8 mouse cellular contexts compared by ENCODE assay signal in genomic region chr5:145083632-145084451, GRCm38 (mm10). TPM values are rescaled to one million over a fixed set of nuclear protein-coding genes. Genes with fewer than 3 reads are reported as not detected.
DNase-seq lines count a peak whose midpoint lies in the region; ATAC-seq lines count a peak whose summit lies in the region.

Gene Arpc1a, plus strand, starts transcription at chr5:145083830.
Gene Kpna7, minus strand, starts transcription at chr5:145084030.

- under 1% methylated on average over 54 of the region's 54 CpGs for WGBS in heart, embryonic 14.5 days
- WGBS in liver, embryonic 13.5 days (ENCODE audit: insufficient replicate concordance): under 1% methylated on average over 54 of the region's 54 CpGs
- under 1% methylated on average over 54 of the region's 54 CpGs for WGBS in stomach, embryonic 16.5 days

- no peaks in the 10 kb centered on the region for H3K27me3 ChIP-seq in heart, embryonic 14.5 days (ENCODE audit: control insufficient read depth, insufficient read depth, low read length)
- H3K27me3 ChIP-seq in liver, embryonic 13.5 days: 0 out of 2 replicates have a peak, but pooled peaks cover 3% of the 10 kb centered on the region
- no peaks in the 10 kb centered on the region for H3K27me3 ChIP-seq in stomach, embryonic 16.5 days (ENCODE audit: control insufficient read depth, insufficient read depth, low read length)

- H3K36me3 ChIP-seq in heart, embryonic 14.5 days (ENCODE audit: control insufficient read depth, insufficient read depth, low read length): no peaks in the 10 kb centered on the region
- H3K36me3 ChIP-seq in liver, embryonic 13.5 days: peaks cover 11% of the 10 kb centered on the region
- peaks cover 3% of the 10 kb centered on the region; the same call in 1 of the 2 replicates for H3K36me3 ChIP-seq in stomach, embryonic 16.5 days (ENCODE audit: control insufficient read depth, insufficient read depth, low read length)

- H3K4me3 ChIP-seq in brown adipose tissue, adult 24 weeks (ENCODE audit: insufficient read depth, low read depth, low read length): peak within 1 kb of the TSS; percentile 97
- H3K4me3 ChIP-seq in heart, embryonic 14.5 days (ENCODE audit: control insufficient read depth in 1 of 2, insufficient read depth in 1 of 2, low read depth in 1 of 2, low read length in 2 of 2): peak within 1 kb of the TSS; percentile 81 to 92
- H3K4me3 ChIP-seq in liver, embryonic 13.5 days (replicated peaks): peak within 1 kb of the TSS; percentile 89
- peak within 1 kb of the TSS; percentile 92 for H3K4me3 ChIP-seq in stomach, embryonic 16.5 days (replicated peaks; ENCODE audit: low read length)

- H3K4me2 ChIP-seq in heart, embryonic 14.5 days (ENCODE audit: low read length): peak within 1 kb of the TSS; percentile 91
- peak within 1 kb of the TSS; percentile 91 for H3K4me2 ChIP-seq in liver, embryonic 13.5 days
- H3K4me2 ChIP-seq in stomach, embryonic 16.5 days (ENCODE audit: low read depth, low read length): peak within 1 kb of the TSS; percentile 97

- H3K9ac ChIP-seq in heart, embryonic 14.5 days (ENCODE audit: low read length): peak within 1 kb of the TSS; percentile 96
- peak within 1 kb of the TSS; percentile 93 for H3K9ac ChIP-seq in liver, embryonic 13.5 days
- peak within 1 kb of the TSS; percentile 97 for H3K9ac ChIP-seq in stomach, embryonic 16.5 days (ENCODE audit: low read length)

- DNase-seq in CD4-positive, CD25-positive, alpha-beta regulatory T cell, adult 2 months (ENCODE audit: low read depth, low spot score): peak; percentile 98
- peak; percentile 87 for DNase-seq in fibroblast of lung, adult 2 months (ENCODE audit: low read depth)
- peak; percentile 98 for DNase-seq in kidney, postnatal 14 days
- peak; percentile 87 for DNase-seq in liver, embryonic 13.5 days
- peak; percentile 94 for DNase-seq in neural tube, embryonic 10.5 days (ENCODE audit: extremely low spot score, low spot score)

- peak; percentile 96 for ATAC-seq in heart, embryonic 14.5 days (ENCODE audit: insufficient number of reproducible peaks, insufficient read depth, low FRiP score, low read depth)
- peak; percentile 99 for ATAC-seq in liver, embryonic 13.5 days (ENCODE audit: low read depth)
- peak; percentile 99 for ATAC-seq in stomach, embryonic 16.5 days (ENCODE audit: insufficient read depth, low FRiP score)

- no peaks in the 10 kb centered on the region for H3K9me3 ChIP-seq in heart, embryonic 14.5 days (ENCODE audit: control insufficient read depth, low read length)
- H3K9me3 ChIP-seq in liver, embryonic 13.5 days (replicated peaks): no peaks in the 10 kb centered on the region
- no peaks in the 10 kb centered on the region for H3K9me3 ChIP-seq in stomach, embryonic 16.5 days (replicated peaks; ENCODE audit: control insufficient read depth, low read length)

- 0 out of 2 replicates have a peak, but pooled peaks cover 9% of the 10 kb centered on the region for H3K4me1 ChIP-seq in brown adipose tissue, adult 24 weeks (ENCODE audit: control insufficient read depth, insufficient read depth, insufficient read length, low read length)
- H3K4me1 ChIP-seq in heart, embryonic 14.5 days (ENCODE audit: control insufficient read depth in 2 of 2, insufficient read depth in 2 of 2, low read length in 2 of 2): peaks cover 0 to 7% of the 10 kb centered on the region in 2 experiments; a peak in 2 of 4 replicates
- peaks cover 15% of the 10 kb centered on the region for H3K4me1 ChIP-seq in liver, embryonic 13.5 days (replicated peaks)
- H3K4me1 ChIP-seq in stomach, embryonic 16.5 days (ENCODE audit: control insufficient read depth, insufficient read depth, low read length): peaks cover 6% of the 10 kb centered on the region

- H3K27ac ChIP-seq in brown adipose tissue, adult 24 weeks (replicated peaks; ENCODE audit: low read depth, low read length): peak within 1 kb of the TSS; percentile 69
- H3K27ac ChIP-seq in heart, embryonic 14.5 days (replicated peaks in 1 of 2; ENCODE audit: control insufficient read depth in 1 of 2, insufficient read depth in 1 of 2, low read depth in 2 of 2, low read length in 2 of 2): peak within 1 kb of the TSS; percentile 19 to 58
- H3K27ac ChIP-seq in liver, embryonic 13.5 days: peak within 1 kb of the TSS; percentile 75
- H3K27ac ChIP-seq in stomach, embryonic 16.5 days (ENCODE audit: low read length): peak within 1 kb of the TSS; percentile 81

RNA-seq across cellular contexts. Expression of gene Arpc1a, which starts in this region (rescaled TPM):
- polyA plus RNA-seq in brown adipose tissue, adult 24 weeks (2012; ENCODE audit: insufficient read depth, insufficient read length, missing spikeins): 91.1 and 112 TPM in 2 replicates
- 101 and 107 TPM in 2 replicates for polyA plus RNA-seq in heart, embryonic 14.5 days (2014; fragmentation: Nextera tagmentation; extraction: Ambion mirVana)
- polyA plus RNA-seq in liver, embryonic 13.5 days (2015; fragmentation: Nextera tagmentation; extraction: Ambion mirVana): 65.3 and 65.8 TPM in 2 replicates
- 148 and 155 TPM in 2 replicates for polyA plus RNA-seq in stomach, embryonic 16.5 days (2015; fragmentation: Nextera tagmentation; extraction: Ambion mirVana)

RNA-seq across cellular contexts. Expression of gene Kpna7, which starts in this region (rescaled TPM):
- polyA plus RNA-seq in brown adipose tissue, adult 24 weeks (2012; ENCODE audit: insufficient read depth, insufficient read length, missing spikeins): not detected in 2 replicates
- polyA plus RNA-seq in heart, embryonic 14.5 days (2014; fragmentation: Nextera tagmentation; extraction: Ambion mirVana): not detected in 2 replicates
- polyA plus RNA-seq in liver, embryonic 13.5 days (2015; fragmentation: Nextera tagmentation; extraction: Ambion mirVana): 0.05 and 0.06 TPM in 2 replicates
- 0.08 and 0.27 TPM in 2 replicates for polyA plus RNA-seq in stomach, embryonic 16.5 days (2015; fragmentation: Nextera tagmentation; extraction: Ambion mirVana)

Comparison
In these comparisons a context has a peak if more than half of its experiments do, and no peak if none do; other contexts are left out.
1. Peak in every context shown above with its lines: DNase-seq, ATAC-seq, H3K4me3 ChIP-seq and H3K27ac ChIP-seq.